Mouse (Mus musculus): ENCODE results near the gene Gatad2b.

GRCm38 (mm10) chr3:90266901-90267775 is 25.8 kb upstream of the Gatad2b start:
- TF ChIP-seq POLR2A (IDR thresholded peaks at IDR 0.05; ENCODE audit: low read depth, low read length) (no peak), CTCF (conservative IDR thresholded peaks at IDR 0.05 in 1 of 2, IDR thresholded peaks at IDR 0.05 in 1 of 2; ENCODE audit: low read depth in 2 of 2, low read length in 2 of 2) (no peak), SIN3A (IDR thresholded peaks at IDR 0.05; ENCODE audit: low read length) (no peak), EP300 (IDR thresholded peaks at IDR 0.05; ENCODE audit: low read length) (no peak), ZMIZ1 (IDR thresholded peaks at IDR 0.05; ENCODE audit: low read depth, low read length) (no peak), BHLHE40 (IDR thresholded peaks at IDR 0.05; ENCODE audit: low read depth, low read length) (no peak), MAX (IDR thresholded peaks at IDR 0.05; ENCODE audit: low read length) (no peak), MAFK (IDR thresholded peaks at IDR 0.05; ENCODE audit: insufficient replicate concordance, low read length) (no peak), UBTF (IDR thresholded peaks at IDR 0.05; ENCODE audit: low read depth, low read length) (no peak), TCF12 (IDR thresholded peaks at IDR 0.05; ENCODE audit: low read depth, low read length) (no peak)
